Mouse (Mus musculus): Measurements from ENCODE around the gene Gpr137c. TPM values are rescaled to one million over a fixed set of nuclear protein-coding genes. Genes with fewer than 3 reads are reported as not detected.

The Gpr137c gene
- polyA plus RNA-seq (2012; rRNA removed): 1.7 and 4.3 TPM in 2 replicates

DNA sequence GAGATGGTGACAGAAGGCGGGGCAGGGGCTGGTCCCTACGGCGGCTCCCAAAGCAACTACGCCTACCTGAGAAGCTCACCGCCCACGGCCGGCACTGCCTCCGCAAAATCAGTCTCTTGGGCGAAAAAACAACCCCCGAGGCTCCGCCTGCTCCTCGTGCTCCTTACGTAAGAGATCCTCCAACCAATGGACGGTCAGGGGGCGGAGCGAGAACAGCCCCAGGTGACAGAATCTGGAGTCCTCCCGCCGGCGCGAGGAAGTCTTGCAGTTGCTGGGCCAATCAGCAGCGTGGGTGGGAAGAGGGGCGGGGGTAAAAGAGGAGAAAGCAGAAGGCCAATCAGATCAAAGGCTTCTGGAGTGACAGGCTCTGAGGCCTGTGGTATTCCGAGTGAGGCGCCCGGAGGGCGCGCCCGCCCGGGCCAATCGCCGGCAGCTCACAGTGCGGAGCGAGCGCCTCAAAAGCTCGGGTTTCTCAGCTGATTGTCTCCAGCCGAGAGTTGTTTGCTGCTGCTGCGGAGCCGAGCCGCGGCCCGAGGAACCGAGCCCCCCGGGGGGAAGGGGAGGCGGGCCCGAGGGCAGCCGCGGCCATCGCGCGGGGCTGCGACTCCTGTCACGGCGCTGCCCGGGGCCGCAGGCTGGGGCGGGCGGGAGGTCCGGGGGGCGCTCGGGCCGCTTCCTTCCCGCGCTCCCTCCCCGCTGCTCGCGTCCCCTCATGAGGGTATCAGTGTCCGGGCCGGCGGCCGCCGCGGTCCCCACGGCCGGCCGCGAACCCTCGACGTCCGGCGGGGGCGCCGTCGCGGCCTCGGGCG lies at the start of gene Gpr137c:
TSS of gene Gpr137c (plus strand) at position 437 of the 809 bp plus-strand sequence.
- WGBS: under 1% methylated on average over 79 of the region's 86 CpGs
- Histone ChIP-seq H3K36me3 (ENCODE audit: control insufficient read depth, insufficient read depth, low read length) (no peaks in the 10 kb centered on the region), H3K4me1 (ENCODE audit: control insufficient read depth, insufficient read depth, low read length) (no peaks in the 10 kb centered on the region), H3K27me3 (replicated peaks; ENCODE audit: control insufficient read depth, insufficient read depth, low read length) (no peaks in the 10 kb centered on the region), H3K4me3 (ENCODE audit: insufficient read depth, low read depth, low read length) (peak within 1 kb of the TSS; percentile 87), H3K27ac (ENCODE audit: insufficient read depth, low read depth, low read length) (no peak within 1 kb of the TSS)
- DNase-seq: peak; percentile 100
- TF ChIP-seq CTCF (conservative IDR thresholded peaks at IDR 0.05; ENCODE audit: insufficient read depth, insufficient read length, low read depth, low read length) (no peak), POLR2A (IDR thresholded peaks at IDR 0.05; ENCODE audit: low read depth, low read length) (peak; percentile 10)

DNA sequence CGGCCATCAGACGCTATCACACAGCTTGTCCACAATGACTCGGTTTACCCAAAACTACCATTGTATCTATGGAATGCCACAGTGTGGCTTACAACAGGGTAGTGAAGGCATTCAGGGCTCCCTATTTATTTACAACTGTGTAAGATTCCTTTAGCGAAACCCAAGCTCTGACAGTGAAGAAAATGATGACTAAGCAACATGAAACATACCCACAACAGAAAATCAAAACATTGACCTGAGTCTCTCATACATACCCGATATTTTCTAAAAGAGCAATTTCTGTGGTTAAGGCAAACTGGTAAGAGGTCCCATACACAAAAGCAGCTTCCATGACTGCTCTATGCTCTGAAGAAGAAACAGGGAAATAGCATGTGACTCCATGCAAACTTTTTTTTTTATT lies 47.3 kb upstream of the Gpr137c start:
- 97% methylated on average over 5 of the region's 5 CpGs for WGBS
- no peak overlapping the region for H3K27ac ChIP-seq (ENCODE audit: insufficient read depth, low read depth, low read length)
- H3K4me1 ChIP-seq (ENCODE audit: control insufficient read depth, insufficient read depth, low read length): no peaks in the 10 kb centered on the region
- TF ChIP-seq CTCF (conservative IDR thresholded peaks at IDR 0.05; ENCODE audit: insufficient read depth, insufficient read length, low read depth, low read length) (no peak), POLR2A (IDR thresholded peaks at IDR 0.05; ENCODE audit: low read depth, low read length) (no peak)
- H3K36me3 ChIP-seq (ENCODE audit: control insufficient read depth, insufficient read depth, low read length): no peaks in the 10 kb centered on the region
- no peak overlapping the region for H3K4me3 ChIP-seq (ENCODE audit: insufficient read depth, low read depth, low read length)
- H3K27me3 ChIP-seq (replicated peaks; ENCODE audit: control insufficient read depth, insufficient read depth, low read length): no peaks in the 10 kb centered on the region
- no peak for DNase-seq

DNA sequence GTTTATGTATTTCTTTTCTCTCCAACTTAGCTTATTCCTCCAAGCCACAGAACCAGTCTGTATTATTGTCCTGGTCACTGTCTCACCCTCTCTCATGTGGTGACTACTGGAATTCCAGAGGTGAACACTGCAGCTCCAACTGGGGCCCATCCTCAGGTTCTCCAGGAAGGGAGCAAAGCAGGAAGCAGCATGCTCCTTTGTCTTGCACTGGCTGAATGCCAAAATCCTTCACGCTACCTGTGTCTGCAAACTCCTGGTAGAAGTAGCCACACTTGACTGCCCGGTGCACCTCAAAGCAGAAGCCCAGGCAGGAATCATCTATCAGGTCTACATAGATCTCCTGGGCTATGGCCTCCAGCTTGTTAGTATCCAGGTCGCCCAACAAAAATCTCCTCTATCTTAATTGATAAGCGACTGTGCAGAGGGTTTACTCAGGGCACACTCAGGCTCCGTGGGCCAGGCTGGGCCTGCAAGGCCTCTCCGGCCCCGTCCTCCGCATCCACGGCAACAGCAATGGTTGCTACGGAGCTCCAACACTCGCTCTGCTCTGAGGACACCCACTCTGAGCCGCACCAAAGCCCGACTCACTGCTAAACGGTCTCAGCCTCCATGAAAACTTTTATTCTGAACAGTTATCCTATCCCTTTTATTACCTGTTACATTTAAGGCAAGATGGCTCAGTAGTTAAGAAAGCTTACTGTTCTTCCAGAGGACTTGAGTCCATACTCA lies 44.3 kb upstream of the Gpr137c start:
- Histone ChIP-seq H3K27ac (ENCODE audit: insufficient read depth, low read depth, low read length) (no peak overlapping the region), H3K4me3 (ENCODE audit: insufficient read depth, low read depth, low read length) (no peak overlapping the region), H3K27me3 (replicated peaks; ENCODE audit: control insufficient read depth, insufficient read depth, low read length) (no peaks in the 10 kb centered on the region), H3K36me3 (ENCODE audit: control insufficient read depth, insufficient read depth, low read length) (no peaks in the 10 kb centered on the region), H3K4me1 (ENCODE audit: control insufficient read depth, insufficient read depth, low read length) (no peaks in the 10 kb centered on the region)
- 79% methylated on average over 14 of the region's 14 CpGs for WGBS
- TF ChIP-seq POLR2A (IDR thresholded peaks at IDR 0.05; ENCODE audit: low read depth, low read length) (no peak), CTCF (conservative IDR thresholded peaks at IDR 0.05; ENCODE audit: insufficient read depth, insufficient read length, low read depth, low read length) (no peak)
- no peak for DNase-seq

DNA sequence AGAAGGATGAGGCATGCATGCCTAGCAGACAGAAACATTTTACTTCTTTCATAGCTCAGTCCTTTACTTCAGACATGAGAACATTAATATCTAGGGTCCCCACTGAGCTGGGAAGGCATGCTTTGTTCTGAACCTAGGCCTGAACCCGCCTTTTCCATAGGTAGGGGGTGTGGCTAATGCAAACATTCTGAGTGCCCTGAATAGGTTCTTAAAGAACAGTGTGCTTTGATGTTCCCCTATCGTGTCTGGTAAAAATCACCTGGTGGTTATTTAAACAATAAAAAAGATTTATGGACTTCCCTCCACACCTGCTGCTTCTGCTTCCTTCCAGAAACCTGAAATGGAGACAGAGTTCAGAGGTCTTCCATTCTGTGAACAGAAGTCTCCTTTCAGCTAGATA lies 40.3 kb upstream of the Gpr137c start:
- no peak for DNase-seq

GRCm38 (mm10) chr14:45179606-45180005 lies 39.9 kb upstream of the Gpr137c start:
- Histone ChIP-seq H3K36me3 (ENCODE audit: control insufficient read depth, insufficient read depth, low read length) (no peaks in the 10 kb centered on the region), H3K4me1 (ENCODE audit: control insufficient read depth, insufficient read depth, low read length) (no peaks in the 10 kb centered on the region), H3K4me3 (ENCODE audit: insufficient read depth, low read depth, low read length) (no peak overlapping the region), H3K27ac (ENCODE audit: insufficient read depth, low read depth, low read length) (no peak overlapping the region), H3K27me3 (replicated peaks; ENCODE audit: control insufficient read depth, insufficient read depth, low read length) (no peaks in the 10 kb centered on the region)
- TF ChIP-seq CTCF (conservative IDR thresholded peaks at IDR 0.05; ENCODE audit: insufficient read depth, insufficient read length, low read depth, low read length): no peak
- no peak for TF ChIP-seq POLR2A (IDR thresholded peaks at IDR 0.05; ENCODE audit: low read depth, low read length)
- DNase-seq: no peak
- WGBS: 83% methylated on average over 2 of the region's 2 CpGs

More for the DNA sequence above, 40.3 kb upstream of the Gpr137c start:
- no peaks in the 10 kb centered on the region for H3K27me3 ChIP-seq (replicated peaks; ENCODE audit: control insufficient read depth, insufficient read depth, low read length)
- no peak overlapping the region for H3K27ac ChIP-seq (ENCODE audit: insufficient read depth, low read depth, low read length)
- H3K4me3 ChIP-seq (ENCODE audit: insufficient read depth, low read depth, low read length): no peak overlapping the region
- no peaks in the 10 kb centered on the region for H3K4me1 ChIP-seq (ENCODE audit: control insufficient read depth, insufficient read depth, low read length)
- H3K36me3 ChIP-seq (ENCODE audit: control insufficient read depth, insufficient read depth, low read length): no peaks in the 10 kb centered on the region
- 57% methylated on average over 2 of the region's 2 CpGs for WGBS
- TF ChIP-seq POLR2A (IDR thresholded peaks at IDR 0.05; ENCODE audit: low read depth, low read length) (no peak), CTCF (conservative IDR thresholded peaks at IDR 0.05; ENCODE audit: insufficient read depth, insufficient read length, low read depth, low read length) (no peak)

- H3K36me3 ChIP-seq (ENCODE audit: control insufficient read depth, insufficient read depth, low read length): no peaks in the 10 kb centered on the region
Observed at GRCm38 (mm10) chr14:45181611-45182010, 37.9 kb upstream of the Gpr137c start.

DNA sequence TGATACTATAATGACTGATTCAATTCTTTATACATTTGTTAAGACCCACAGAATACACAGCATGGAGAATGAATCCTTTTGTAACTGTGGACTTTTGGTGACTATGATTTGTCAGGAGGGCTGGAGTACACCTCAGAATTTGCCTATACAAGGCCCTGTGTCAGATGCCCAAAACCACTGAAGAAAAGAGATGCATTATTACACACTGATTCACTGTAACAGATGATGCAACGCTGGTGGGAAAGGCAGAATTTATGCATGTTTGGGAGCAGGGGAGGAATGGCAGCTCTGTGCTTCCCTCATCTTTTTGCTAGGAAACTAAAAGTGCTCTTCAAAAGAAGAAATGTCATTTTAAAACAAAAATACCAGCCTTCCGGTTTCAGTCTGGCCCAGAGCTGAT lies 28.5 kb upstream of the Gpr137c start:
- Histone ChIP-seq H3K27ac (ENCODE audit: insufficient read depth, low read depth, low read length) (no peak overlapping the region), H3K36me3 (ENCODE audit: control insufficient read depth, insufficient read depth, low read length) (no peaks in the 10 kb centered on the region; the same call in 1 of the 2 replicates), H3K4me3 (ENCODE audit: insufficient read depth, low read depth, low read length) (no peak overlapping the region), H3K27me3 (replicated peaks; ENCODE audit: control insufficient read depth, insufficient read depth, low read length) (no peaks in the 10 kb centered on the region), H3K4me1 (ENCODE audit: control insufficient read depth, insufficient read depth, low read length) (no peaks in the 10 kb centered on the region)
- TF ChIP-seq POLR2A (IDR thresholded peaks at IDR 0.05; ENCODE audit: low read depth, low read length) (no peak), CTCF (conservative IDR thresholded peaks at IDR 0.05; ENCODE audit: insufficient read depth, insufficient read length, low read depth, low read length) (no peak)
- no peak for DNase-seq
- 89% methylated on average over 2 of the region's 2 CpGs for WGBS

More at GRCm38 (mm10) chr14:45181611-45182010, 37.9 kb upstream of the Gpr137c start:
- no peak for TF ChIP-seq CTCF (conservative IDR thresholded peaks at IDR 0.05; ENCODE audit: insufficient read depth, insufficient read length, low read depth, low read length)
- no peak for TF ChIP-seq POLR2A (IDR thresholded peaks at IDR 0.05; ENCODE audit: low read depth, low read length)
- WGBS: 75% methylated on average over 4 of the region's 4 CpGs
- no peaks in the 10 kb centered on the region for H3K4me1 ChIP-seq (ENCODE audit: control insufficient read depth, insufficient read depth, low read length)
- no peak for DNase-seq
- no peak overlapping the region for H3K27ac ChIP-seq (ENCODE audit: insufficient read depth, low read depth, low read length)
- no peak overlapping the region for H3K4me3 ChIP-seq (ENCODE audit: insufficient read depth, low read depth, low read length)
- no peaks in the 10 kb centered on the region for H3K27me3 ChIP-seq (replicated peaks; ENCODE audit: control insufficient read depth, insufficient read depth, low read length)
